Mouse (Mus musculus) C2C12 (cell line): ENCODE measurements around the gene Spag6.

ENCODE experiments used
- CEBPB ChIP-seq: IDR thresholded peaks from one replicate; pipeline ENCODE4 v1.6.1; 2011; ENCODE audit warnings: low read depth, mild to moderate bottlenecking, control low read depth, moderate library complexity
- CTCF ChIP-seq: IDR thresholded peaks from one replicate; pipeline ENCODE4 v1.5.1; 2011; ENCODE audit not compliant: control insufficient read depth, insufficient read depth, insufficient read length
- MAX ChIP-seq: IDR thresholded peaks from one replicate; pipeline ENCODE4 v1.6.1; 2011; ENCODE audit warnings: mild to moderate bottlenecking, control low read depth
- MYOD1 ChIP-seq: IDR thresholded peaks from one replicate; pipeline ENCODE4 v1.6.1; 2011; ENCODE audit warnings: low read depth; ENCODE audit not compliant: control insufficient read depth, insufficient read length
- USF1 ChIP-seq: IDR thresholded peaks from one replicate; pipeline ENCODE4 v1.6.1; 2011; ENCODE audit warnings: low read depth, mild to moderate bottlenecking, control low read depth, moderate library complexity

DNA sequence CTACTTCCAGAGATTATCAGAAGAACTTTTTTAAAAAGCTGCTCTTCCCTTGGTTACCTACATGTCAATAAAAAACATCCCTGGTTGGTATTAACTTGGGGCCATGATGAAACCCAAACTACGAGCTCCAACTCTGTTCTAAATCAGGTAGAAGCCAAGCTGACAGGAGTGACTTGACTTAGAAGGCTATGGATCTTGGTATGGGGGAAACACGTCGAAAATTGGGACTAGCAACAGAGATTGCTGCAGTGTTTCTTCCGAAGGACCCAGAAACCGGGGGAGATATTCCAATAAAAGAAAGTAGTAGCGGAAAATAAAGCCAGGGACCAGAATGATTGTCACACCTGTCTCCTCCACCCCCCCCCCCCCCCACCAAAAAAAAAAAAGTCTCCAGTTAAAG, 5.5 kb upstream of the Spag6 start:
- TF ChIP-seq CTCF = no peak
- TF ChIP-seq MAX = no peak
- no peak for TF ChIP-seq USF1
- TF ChIP-seq CEBPB = no peak
- TF ChIP-seq MYOD1 = no peak
